Mouse (Mus musculus): Measurements from ENCODE around the gene Plcb1. TPM values are rescaled to one million over a fixed set of nuclear protein-coding genes. Genes with fewer than 3 reads are reported as not detected.

The Plcb1 gene
- polyA plus RNA-seq, 1 experiment from 2014 or later, result 7.5 TPM

DNA sequence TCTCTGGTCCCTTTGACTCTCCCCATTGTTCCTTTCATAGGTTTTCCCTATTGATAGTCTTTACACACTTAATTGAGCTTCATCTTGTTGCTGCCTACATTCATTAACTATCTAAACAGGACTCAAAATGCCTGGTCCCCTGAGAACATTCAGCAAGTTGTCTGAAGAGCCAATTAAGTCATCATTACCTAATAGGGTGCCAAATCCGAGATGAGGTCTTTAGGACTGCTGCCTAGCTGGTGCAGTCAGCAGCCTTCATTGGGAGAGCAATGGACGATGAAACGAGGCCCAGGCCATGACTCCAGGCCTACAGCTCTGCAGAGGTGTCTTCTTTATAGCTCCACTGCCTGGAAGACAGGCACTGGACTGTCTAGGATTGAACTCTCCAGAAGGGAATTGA, 710.7 kb downstream of the Plcb1 start:
- Histone ChIP-seq H3K4me1 (peaks cover 5% of the 10 kb centered on the region; the same call in 1 of the 2 replicates), H3K27ac (no peak overlapping the region), H3K4me3 (no peak overlapping the region), H3K9me3 (no peaks in the 10 kb centered on the region), H3K36me3 (no peaks in the 10 kb centered on the region), H3K27me3 (ENCODE audit: insufficient read depth, poor library complexity, severe bottlenecking) (no peaks in the 10 kb centered on the region; the same call in 1 of the 2 replicates)
- no peak for DNase-seq (ENCODE audit: low spot score)
- 72% methylated on average over 3 of the region's 3 CpGs for WGBS

DNA sequence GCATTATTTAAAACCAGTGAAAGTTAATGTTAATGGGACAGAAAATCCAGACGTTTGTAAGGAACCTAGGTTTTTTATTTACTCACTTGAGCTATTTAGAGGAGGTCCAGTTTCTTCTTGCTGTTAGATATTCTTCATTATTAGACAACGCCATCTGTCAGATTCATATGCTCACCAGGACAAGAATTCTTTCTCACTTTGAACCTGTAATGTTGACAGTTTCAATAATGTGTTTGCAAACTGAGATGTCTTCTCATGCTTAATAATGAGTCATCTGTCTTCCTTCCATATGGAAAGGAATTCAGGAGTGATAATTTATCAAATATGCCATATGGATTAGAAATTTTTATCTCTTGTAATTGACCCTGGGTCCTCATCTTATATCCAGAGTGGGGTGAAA, 711.4 kb downstream of the Plcb1 start:
- Histone ChIP-seq H3K36me3 (no peaks in the 10 kb centered on the region), H3K9me3 (no peaks in the 10 kb centered on the region), H3K27me3 (ENCODE audit: insufficient read depth, poor library complexity, severe bottlenecking) (no peaks in the 10 kb centered on the region; the same call in 1 of the 2 replicates), H3K4me1 (peaks cover 5% of the 10 kb centered on the region; the same call in 1 of the 2 replicates), H3K4me3 (no peak overlapping the region), H3K27ac (no peak overlapping the region)
- no peak for DNase-seq (ENCODE audit: low spot score)
- WGBS, result 79% methylated on average over 2 of the region's 2 CpGs

DNA sequence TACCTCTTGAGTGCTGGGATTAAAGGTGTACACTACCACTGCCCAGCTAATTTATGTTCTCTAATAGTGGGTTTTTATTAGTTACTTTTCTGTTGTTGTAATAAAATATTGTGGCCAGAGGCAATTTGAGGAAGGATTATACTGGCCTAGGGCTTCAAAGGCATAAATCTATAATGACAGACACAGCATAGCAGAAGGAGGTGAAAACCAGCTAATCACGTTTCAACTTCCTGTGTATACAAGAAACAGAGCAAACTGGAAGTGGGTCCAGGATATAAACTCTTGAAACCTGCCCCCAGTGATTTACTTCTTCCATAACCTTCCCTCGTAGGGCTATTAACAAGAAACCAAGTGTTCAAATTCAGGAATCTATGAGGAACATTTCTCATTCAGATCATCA, 715.0 kb downstream of the Plcb1 start:
- Histone ChIP-seq H3K36me3 (no peaks in the 10 kb centered on the region), H3K27ac (no peak overlapping the region), H3K4me1 (no peaks in the 10 kb centered on the region), H3K4me3 (no peak overlapping the region), H3K27me3 (ENCODE audit: insufficient read depth, poor library complexity, severe bottlenecking) (no peaks in the 10 kb centered on the region), H3K9me3 (no peaks in the 10 kb centered on the region)
- DNase-seq (ENCODE audit: low spot score), result no peak
- WGBS, result 54% methylated on average over 2 of the region's 2 CpGs

DNA sequence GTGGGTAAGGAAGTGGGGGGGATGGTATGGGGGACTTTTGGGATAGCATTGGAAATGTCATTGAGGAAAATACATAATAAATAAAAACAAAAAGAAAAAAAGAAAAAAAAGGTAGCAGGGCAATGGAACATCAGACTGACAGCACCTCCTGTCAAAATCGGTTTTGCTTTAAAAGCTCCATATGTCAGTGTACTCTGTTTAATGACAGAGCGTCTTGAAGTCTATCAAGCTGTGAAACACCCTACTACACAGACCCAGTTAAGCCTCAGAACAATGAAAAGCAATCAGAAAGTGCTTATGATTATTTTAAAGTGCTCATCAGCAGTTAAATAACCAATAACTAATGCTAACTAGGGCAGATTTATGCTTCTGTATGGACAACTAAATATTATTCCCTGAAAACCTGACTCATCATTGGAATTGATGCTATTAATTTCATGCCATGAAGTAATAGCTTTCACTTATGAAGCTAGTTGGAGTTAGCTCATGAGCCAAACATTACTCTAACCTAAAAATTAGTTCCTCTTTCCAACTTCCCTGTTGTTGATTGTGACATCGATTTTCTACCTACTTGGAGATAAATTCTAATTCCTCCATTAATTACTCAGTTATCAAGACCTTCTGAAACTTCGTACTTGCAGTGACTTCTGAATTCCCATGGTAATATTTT, 717.6 kb downstream of the Plcb1 start:
- WGBS, result 79% methylated on average over 4 of the region's 4 CpGs
- Histone ChIP-seq H3K9me3 (no peaks in the 10 kb centered on the region), H3K4me3 (no peak overlapping the region), H3K4me1 (no peaks in the 10 kb centered on the region), H3K27ac (no peak overlapping the region), H3K36me3 (no peaks in the 10 kb centered on the region), H3K27me3 (ENCODE audit: insufficient read depth, poor library complexity, severe bottlenecking) (no peaks in the 10 kb centered on the region)
- no peak for DNase-seq (ENCODE audit: low spot score)

DNA sequence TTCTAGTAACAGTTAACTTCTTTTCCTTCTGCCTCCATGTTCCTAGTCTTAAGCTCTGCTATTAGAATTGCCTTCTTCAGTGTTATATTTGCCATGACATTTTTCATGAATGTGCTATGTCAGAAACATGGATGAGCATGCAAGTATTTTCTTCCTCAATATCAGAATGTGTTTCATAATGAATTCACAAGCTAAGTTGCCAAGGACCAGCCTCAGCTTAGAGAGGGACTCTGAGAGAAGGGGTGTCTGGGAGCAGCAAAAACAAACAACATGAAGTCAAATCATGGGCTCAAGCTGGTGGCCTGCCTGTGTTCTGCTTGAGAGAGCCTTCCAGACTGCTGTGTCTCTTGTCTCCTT, 718.1 kb downstream of the Plcb1 start:
- no peaks in the 10 kb centered on the region for H3K9me3 ChIP-seq
- no peaks in the 10 kb centered on the region for H3K36me3 ChIP-seq
- no peak overlapping the region for H3K27ac ChIP-seq
- no peak for DNase-seq (ENCODE audit: low spot score)
- H3K4me3 ChIP-seq, result no peak overlapping the region
- no peaks in the 10 kb centered on the region for H3K4me1 ChIP-seq
- H3K27me3 ChIP-seq (ENCODE audit: insufficient read depth, poor library complexity, severe bottlenecking), result no peaks in the 10 kb centered on the region

DNA sequence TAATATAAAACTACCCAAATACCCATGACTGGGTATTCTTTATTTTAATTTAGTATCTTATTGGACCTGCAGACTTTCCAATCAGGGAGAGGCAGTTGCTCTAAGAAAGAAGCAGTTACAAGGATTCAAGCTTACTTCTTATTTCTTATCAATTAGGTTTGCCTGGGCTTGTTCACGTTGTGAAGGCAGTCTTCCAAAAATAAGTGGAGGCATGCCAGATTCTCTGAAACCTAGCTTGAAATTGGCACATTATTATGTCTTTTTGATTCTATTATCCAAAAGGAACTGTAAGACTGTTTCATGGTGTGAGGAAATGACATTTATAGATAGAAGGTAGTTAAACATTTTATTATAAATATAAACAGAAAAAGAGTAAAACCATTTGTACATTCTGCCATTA, 721.2 kb downstream of the Plcb1 start:
- Histone ChIP-seq H3K36me3 (no peaks in the 10 kb centered on the region), H3K9me3 (no peaks in the 10 kb centered on the region), H3K4me1 (no peaks in the 10 kb centered on the region), H3K4me3 (no peak overlapping the region), H3K27me3 (ENCODE audit: insufficient read depth, poor library complexity, severe bottlenecking) (no peaks in the 10 kb centered on the region), H3K27ac (no peak overlapping the region)
- DNase-seq (ENCODE audit: low spot score), result no peak
- WGBS, result 55% methylated on average over 1 of the region's 1 CpGs

DNA sequence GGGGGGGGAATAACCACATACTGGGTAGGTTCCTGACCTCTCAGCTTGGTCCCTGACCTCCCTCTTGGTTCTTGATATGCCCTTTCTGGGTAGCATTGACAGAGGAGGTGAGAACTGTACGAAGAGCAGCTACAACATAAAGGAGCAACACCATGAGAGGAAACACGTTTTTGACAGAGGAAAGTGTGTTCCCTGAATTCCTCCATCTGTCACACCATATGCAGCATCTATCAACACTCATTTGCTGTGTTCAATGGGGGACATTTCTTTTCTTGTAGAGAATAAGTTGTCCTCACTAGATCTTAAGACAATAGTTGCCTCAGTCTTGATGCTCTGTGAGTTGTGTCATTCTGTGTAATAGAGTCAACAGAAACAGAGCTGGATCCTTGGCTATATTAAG, 733.1 kb downstream of the Plcb1 start:
- 72% methylated on average over 2 of the region's 2 CpGs for WGBS
- Histone ChIP-seq H3K27me3 (ENCODE audit: insufficient read depth, poor library complexity, severe bottlenecking) (no peaks in the 10 kb centered on the region), H3K4me1 (no peaks in the 10 kb centered on the region), H3K9me3 (no peaks in the 10 kb centered on the region), H3K4me3 (no peak overlapping the region), H3K36me3 (no peaks in the 10 kb centered on the region), H3K27ac (no peak overlapping the region)
- DNase-seq (ENCODE audit: low spot score), result no peak

Other genes starting within 250 kb of the Plcb1 start
- not detected in 2 replicates for gene Hao1, start 231.7 kb upstream of the Plcb1 start, polyA plus RNA-seq (2016; fragmentation: Nextera tagmentation; extraction: Ambion mirVana)
- 27.1 and 39.6 TPM in 2 replicates for gene Tmx4, start 141.9 kb upstream of the Plcb1 start, polyA plus RNA-seq (2016; fragmentation: Nextera tagmentation; extraction: Ambion mirVana)